In genomic region chr16:4649211-4649610, GRCm38 (mm10) we compare ENCODE assay signal across 20 mouse cellular contexts. TPM values are rescaled to one million over a fixed set of nuclear protein-coding genes. Genes with fewer than 3 reads are reported as not detected.
DNase-seq lines count a peak whose midpoint lies in the region; ATAC-seq and TF ChIP-seq lines count a peak whose summit lies in the region.
"Had no signal": no experiment of that assay in that cellular context is flagged by ENCODE, and none has a peak within 500 bp of the region (broad histone marks: within the 10 kb centered on the region; RNA-seq: fewer than 3 reads in every experiment).

No protein-coding gene starts in this region.

- peak overlapping the region; percentile 26 for H3K27ac ChIP-seq in heart, adult 2 months
- H3K27ac ChIP-seq in midbrain, embryonic 10.5 days (replicated peaks) = peak overlapping the region; percentile 35; the same call in 1 of the 2 replicates
- H3K27ac ChIP-seq in midbrain, embryonic 14.5 days (replicated peaks; ENCODE audit: low read depth, low read length) = no peak overlapping the region
- H3K27ac ChIP-seq in embryonic facial prominence, embryonic 13.5 days = peak overlapping the region; percentile 97; the same call in 1 of the 2 replicates
- H3K27ac ChIP-seq in limb, embryonic 15.5 days = peak overlapping the region; percentile 12; the same call in 1 of the 2 replicates
- H3K27ac ChIP-seq: kidney, postnatal 0 days; liver, embryonic 12.5 days; lung, embryonic 15.5 days; stomach, embryonic 15.5 days had no signal

- H3K4me3 ChIP-seq in heart, adult 2 months = no peak overlapping the region
- H3K4me3 ChIP-seq in midbrain, embryonic 10.5 days = no peak overlapping the region
- no peak overlapping the region for H3K4me3 ChIP-seq in midbrain, embryonic 14.5 days (replicated peaks; ENCODE audit: low read depth, low read length)
- H3K4me3 ChIP-seq in embryonic facial prominence, embryonic 13.5 days = no peak overlapping the region
- H3K4me3 ChIP-seq in limb, embryonic 15.5 days = no peak overlapping the region
- H3K4me3 ChIP-seq: liver, embryonic 12.5 days; lung, embryonic 15.5 days; stomach, embryonic 15.5 days had no signal

- WGBS in heart, adult 2 months = 74% methylated on average over 5 of the region's 5 CpGs
- WGBS in midbrain, embryonic 10.5 days = 88% methylated on average over 5 of the region's 5 CpGs
- WGBS in midbrain, embryonic 14.5 days = 89% methylated on average over 5 of the region's 5 CpGs
- WGBS in embryonic facial prominence, embryonic 13.5 days = 78% methylated on average over 5 of the region's 5 CpGs
- 70% methylated on average over 5 of the region's 5 CpGs for WGBS in limb, embryonic 15.5 days

- ATAC-seq in midbrain, embryonic 14.5 days (ENCODE audit: low FRiP score, low TSS enrichment) = no peak
- no peak for ATAC-seq in embryonic facial prominence, embryonic 13.5 days (ENCODE audit: insufficient number of reproducible peaks, insufficient read depth, low FRiP score, low TSS enrichment, low read depth)
- no peak for ATAC-seq in limb, embryonic 15.5 days (ENCODE audit: insufficient number of reproducible peaks, low FRiP score, low TSS enrichment, low read depth)
- ATAC-seq: forebrain, postnatal 0 days; liver, embryonic 12.5 days had no signal

- H3K27me3 ChIP-seq in heart, adult 2 months (ENCODE audit: control insufficient read depth, insufficient read depth, low read length) = no peaks in the 10 kb centered on the region
- H3K27me3 ChIP-seq in midbrain, embryonic 10.5 days (ENCODE audit: low read depth, poor library complexity, severe bottlenecking) = no peaks in the 10 kb centered on the region
- no peaks in the 10 kb centered on the region for H3K27me3 ChIP-seq in midbrain, embryonic 14.5 days (ENCODE audit: control insufficient read depth, insufficient read depth, low read length)
- H3K27me3 ChIP-seq in embryonic facial prominence, embryonic 13.5 days = no peaks in the 10 kb centered on the region
- H3K27me3 ChIP-seq in limb, embryonic 15.5 days = no peaks in the 10 kb centered on the region
- H3K27me3 ChIP-seq: CH12.LX; liver, embryonic 12.5 days; lung, embryonic 15.5 days; stomach, embryonic 15.5 days had no signal

- no peaks in the 10 kb centered on the region for H3K36me3 ChIP-seq in heart, adult 2 months (ENCODE audit: control insufficient read depth, insufficient read depth, low read length)
- H3K36me3 ChIP-seq in midbrain, embryonic 10.5 days = peaks cover 59% of the 10 kb centered on the region
- H3K36me3 ChIP-seq in midbrain, embryonic 14.5 days (ENCODE audit: control insufficient read depth, insufficient read depth, low read length) = peaks cover 31% of the 10 kb centered on the region
- H3K36me3 ChIP-seq in embryonic facial prominence, embryonic 13.5 days = peaks cover 83% of the 10 kb centered on the region
- H3K36me3 ChIP-seq in limb, embryonic 15.5 days = peaks cover 64% of the 10 kb centered on the region

- no peaks in the 10 kb centered on the region for H3K9me3 ChIP-seq in midbrain, embryonic 10.5 days (replicated peaks)
- H3K9me3 ChIP-seq in midbrain, embryonic 14.5 days (ENCODE audit: control insufficient read depth, low read length) = no peaks in the 10 kb centered on the region
- no peaks in the 10 kb centered on the region for H3K9me3 ChIP-seq in embryonic facial prominence, embryonic 13.5 days
- H3K9me3 ChIP-seq in limb, embryonic 15.5 days = no peaks in the 10 kb centered on the region
- H3K9me3 ChIP-seq: liver, embryonic 12.5 days; lung, embryonic 15.5 days; stomach, embryonic 15.5 days had no signal

- intact Hi-C loops in heart, adult 2 months (cut with DNase I) = no loop called here
- intact Hi-C loops in heart, postnatal 36 days (cut with DNase I) = no loop called here

- H3K4me2 ChIP-seq in midbrain, embryonic 14.5 days (ENCODE audit: low read length) = no peak overlapping the region
- H3K4me2 ChIP-seq in embryonic facial prominence, embryonic 13.5 days = no peak overlapping the region
- H3K4me2 ChIP-seq in limb, embryonic 15.5 days = no peak overlapping the region
- H3K4me2 ChIP-seq: liver, embryonic 12.5 days; lung, embryonic 15.5 days; stomach, embryonic 15.5 days had no signal

- TF ChIP-seq POLR2A in heart, adult 2 months (IDR thresholded peaks at IDR 0.05; ENCODE audit: insufficient read depth, low read depth, low read length) = no peak

- H3K9ac ChIP-seq in heart, adult 2 months (ENCODE audit: low read depth, low read length) = peak overlapping the region; percentile 11; the same call in 1 of the 2 replicates
- no peak overlapping the region for H3K9ac ChIP-seq in midbrain, embryonic 14.5 days (replicated peaks; ENCODE audit: low read length)
- H3K9ac ChIP-seq in embryonic facial prominence, embryonic 13.5 days = 0 out of 2 replicates have a peak overlapping the region, but pooled peaks have one; percentile 6
- H3K9ac ChIP-seq in limb, embryonic 15.5 days = no peak overlapping the region
- H3K9ac ChIP-seq: forebrain, postnatal 0 days; liver, embryonic 12.5 days; lung, embryonic 15.5 days; stomach, embryonic 15.5 days had no signal

- H3K79me2 ChIP-seq in heart, adult 2 months (replicated peaks; ENCODE audit: control insufficient read depth, insufficient read depth, low read length) = peaks cover 3% of the 10 kb centered on the region

- TF ChIP-seq EP300 in heart, adult 2 months (IDR thresholded peaks at IDR 0.05; ENCODE audit: insufficient read depth, low read depth, low read length) = no peak

- TF ChIP-seq CTCF in heart, adult 2 months (IDR thresholded peaks at IDR 0.05) = no peak

- no peak for DNase-seq in heart, adult 2 months
- no peak for DNase-seq in heart, postnatal 36 days
- DNase-seq in midbrain, embryonic 10.5 days (ENCODE audit: low spot score) = no peak
- DNase-seq in midbrain, embryonic 14.5 days = no peak
- DNase-seq in cerebellum, adult 8-10 months = no peak
- no peak for DNase-seq in embryo, embryonic 9.5 days (ENCODE audit: extremely low spot score)
- DNase-seq: adrenal gland, postnatal 36 days; cerebellum, adult 18-20 months; cerebellum, postnatal 36 days; forebrain, postnatal 0 days; heart, postnatal 10 days; lung, postnatal 4 days; right cerebral cortex, postnatal 25 days had no signal

- H3K4me1 ChIP-seq in heart, adult 2 months (ENCODE audit: control insufficient read depth, insufficient read depth, low read length) = peaks cover 16% of the 10 kb centered on the region
- H3K4me1 ChIP-seq in midbrain, embryonic 10.5 days = peaks cover 27% of the 10 kb centered on the region
- H3K4me1 ChIP-seq in midbrain, embryonic 14.5 days (ENCODE audit: control insufficient read depth, insufficient read depth, low read length) = no peaks in the 10 kb centered on the region
- H3K4me1 ChIP-seq in embryonic facial prominence, embryonic 13.5 days = peaks cover 93% of the 10 kb centered on the region
- H3K4me1 ChIP-seq in limb, embryonic 15.5 days = peaks cover 98% of the 10 kb centered on the region

RNA-seq across cellular contexts. Expression of gene Dnaja3, which starts 9.4 kb away (rescaled TPM):
- 100 to 1,000 TPM; 138 to 150 TPM for total RNA-seq in heart, adult 2 months (2021)
- polyA plus RNA-seq in heart, adult 2 months (2012; rRNA removed) = 80.8 and 104 TPM in 2 replicates
- total RNA-seq in heart, postnatal 36 days (2021) = 100 to 1,000 TPM; 143 to 164 TPM
- 59.9 and 66.1 TPM in 2 replicates for polyA plus RNA-seq in midbrain, embryonic 10.5 days (2016; fragmentation: Nextera tagmentation; extraction: Ambion mirVana)
- 44.8 and 55.0 TPM in 2 replicates for polyA plus RNA-seq in midbrain, embryonic 14.5 days (2014; fragmentation: Nextera tagmentation; extraction: Ambion mirVana)
- 54.0 and 58.7 TPM in 2 replicates for polyA plus RNA-seq in embryonic facial prominence, embryonic 13.5 days (2015; fragmentation: Nextera tagmentation; extraction: Ambion mirVana)
- 60.5 and 65.1 TPM in 2 replicates for polyA plus RNA-seq in limb, embryonic 15.5 days (2015; fragmentation: Nextera tagmentation; extraction: Ambion mirVana)

RNA-seq across cellular contexts. Expression of gene Vasn, which starts 9.5 kb away (rescaled TPM):
- total RNA-seq in heart, adult 2 months (2021) = 10 to 100 TPM in 1 of 2 experiments, 1 to 10 TPM in 1; 9.2 to 10.5 TPM
- polyA plus RNA-seq in heart, adult 2 months (2012; rRNA removed) = 23.9 and 24.2 TPM in 2 replicates
- total RNA-seq in heart, postnatal 36 days (2021) = 10 to 100 TPM in 1 of 2 experiments, 1 to 10 TPM in 1; 9.2 to 11.0 TPM
- 9.0 and 10.6 TPM in 2 replicates for polyA plus RNA-seq in midbrain, embryonic 10.5 days (2016; fragmentation: Nextera tagmentation; extraction: Ambion mirVana)
- 3.4 and 3.9 TPM in 2 replicates for polyA plus RNA-seq in midbrain, embryonic 14.5 days (2014; fragmentation: Nextera tagmentation; extraction: Ambion mirVana)
- polyA plus RNA-seq in embryonic facial prominence, embryonic 13.5 days (2015; fragmentation: Nextera tagmentation; extraction: Ambion mirVana) = 29.2 and 30.2 TPM in 2 replicates
- polyA plus RNA-seq in limb, embryonic 15.5 days (2015; fragmentation: Nextera tagmentation; extraction: Ambion mirVana) = 41.5 and 45.1 TPM in 2 replicates

RNA-seq across cellular contexts. Expression of gene Pam16, which starts 24.4 kb away (rescaled TPM):
- total RNA-seq in heart, adult 2 months (2021) = 100 to 1,000 TPM; 119 to 165 TPM
- polyA plus RNA-seq in heart, adult 2 months (2012; rRNA removed) = 36.3 and 39.4 TPM in 2 replicates
- 100 to 1,000 TPM; 134 to 150 TPM for total RNA-seq in heart, postnatal 36 days (2021)
- 91.0 and 94.8 TPM in 2 replicates for polyA plus RNA-seq in midbrain, embryonic 10.5 days (2016; fragmentation: Nextera tagmentation; extraction: Ambion mirVana)
- 171 and 207 TPM in 2 replicates for polyA plus RNA-seq in midbrain, embryonic 14.5 days (2014; fragmentation: Nextera tagmentation; extraction: Ambion mirVana)
- polyA plus RNA-seq in embryonic facial prominence, embryonic 13.5 days (2015; fragmentation: Nextera tagmentation; extraction: Ambion mirVana) = 71.0 and 99.5 TPM in 2 replicates
- 75.8 and 83.1 TPM in 2 replicates for polyA plus RNA-seq in limb, embryonic 15.5 days (2015; fragmentation: Nextera tagmentation; extraction: Ambion mirVana)

RNA-seq across cellular contexts. Expression of gene Coro7, which starts 30.4 kb away (rescaled TPM):
- total RNA-seq in heart, adult 2 months (2021) = 10 to 100 TPM; 14.6 to 15.9 TPM
- 20.8 and 22.8 TPM in 2 replicates for polyA plus RNA-seq in heart, adult 2 months (2012; rRNA removed)
- total RNA-seq in heart, postnatal 36 days (2021) = 10 to 100 TPM; 13.0 to 13.7 TPM
- polyA plus RNA-seq in midbrain, embryonic 10.5 days (2016; fragmentation: Nextera tagmentation; extraction: Ambion mirVana) = 21.4 and 25.0 TPM in 2 replicates
- 23.3 and 25.7 TPM in 2 replicates for polyA plus RNA-seq in midbrain, embryonic 14.5 days (2014; fragmentation: Nextera tagmentation; extraction: Ambion mirVana)
- 16.9 and 17.0 TPM in 2 replicates for polyA plus RNA-seq in embryonic facial prominence, embryonic 13.5 days (2015; fragmentation: Nextera tagmentation; extraction: Ambion mirVana)
- 16.8 and 18.4 TPM in 2 replicates for polyA plus RNA-seq in limb, embryonic 15.5 days (2015; fragmentation: Nextera tagmentation; extraction: Ambion mirVana)

RNA-seq across cellular contexts. Expression of gene Glis2, which starts 54.7 kb away (rescaled TPM):
- total RNA-seq in heart, adult 2 months (2021) = 10 to 100 TPM; 10.0 to 11.1 TPM
- 17.3 and 23.8 TPM in 2 replicates for polyA plus RNA-seq in heart, adult 2 months (2012; rRNA removed)
- 10 to 100 TPM; 16.0 to 16.7 TPM for total RNA-seq in heart, postnatal 36 days (2021)
- polyA plus RNA-seq in midbrain, embryonic 10.5 days (2016; fragmentation: Nextera tagmentation; extraction: Ambion mirVana) = 23.0 and 23.6 TPM in 2 replicates
- 13.2 and 13.4 TPM in 2 replicates for polyA plus RNA-seq in midbrain, embryonic 14.5 days (2014; fragmentation: Nextera tagmentation; extraction: Ambion mirVana)
- polyA plus RNA-seq in embryonic facial prominence, embryonic 13.5 days (2015; fragmentation: Nextera tagmentation; extraction: Ambion mirVana) = 25.3 and 31.2 TPM in 2 replicates
- 31.7 and 34.9 TPM in 2 replicates for polyA plus RNA-seq in limb, embryonic 15.5 days (2015; fragmentation: Nextera tagmentation; extraction: Ambion mirVana)

Comparison
In these comparisons a context has a peak if more than half of its experiments do, and no peak if none do; other contexts are left out.
1. H3K9ac ChIP-seq: peak in heart, adult 2 months (single experiment) and embryonic facial prominence, embryonic 13.5 days (single experiment); none in midbrain, embryonic 14.5 days (single experiment) and limb, embryonic 15.5 days (single experiment).